Mouse (Mus musculus) adrenal gland, postnatal 25 days (tissue): ENCODE data around the gene AC140267.1. TPM values are rescaled to one million over a fixed set of nuclear protein-coding genes. Genes with fewer than 3 reads are reported as not detected.

Experiments
- DNase-seq: peaks from one replicate; pipeline ENCODE4 v3.0.0; 2021; ENCODE audit warnings: mixed read lengths
- long read RNA-seq: library from polyadenylated mRNA; stranded (forward); transcript quantifications from one replicate; pipeline ENCODE4 v2.0.0, GENCODE M21; 2021
- total RNA-seq: library from RNA; stranded (reverse); gene quantifications from 2 replicates; pipeline ENCODE4 v1.2.3, GENCODE M21; 2021

The AC140267.1 gene
- total RNA-seq = 16.0 TPM in 1 of 2 replicates, not detected in the other
- long read RNA-seq = 0 reads

DNA sequence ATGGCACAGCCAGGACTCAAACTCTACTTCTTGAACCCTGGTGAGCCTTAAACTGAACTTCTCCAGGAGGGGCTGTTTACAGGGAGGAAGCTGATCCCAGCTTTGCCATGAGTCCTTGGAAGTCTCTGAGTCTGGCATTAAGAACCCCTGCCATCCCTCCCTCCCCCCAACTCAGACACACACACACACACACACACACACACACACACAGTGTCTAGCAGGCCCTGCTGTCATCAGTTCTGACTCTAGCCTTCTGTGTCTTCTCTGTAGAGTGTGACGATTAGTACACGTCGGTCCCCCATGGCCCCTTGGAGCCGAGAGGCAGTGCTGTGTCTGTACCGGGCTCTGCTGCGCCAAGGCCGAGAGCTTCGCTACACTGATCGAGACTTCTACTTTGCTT, at the start of gene AC140267.1:
Gene AC140267.1 (plus strand): TSS at position 301 of the 400 bp plus-strand sequence.
- DNase-seq = no peak

DNA sequence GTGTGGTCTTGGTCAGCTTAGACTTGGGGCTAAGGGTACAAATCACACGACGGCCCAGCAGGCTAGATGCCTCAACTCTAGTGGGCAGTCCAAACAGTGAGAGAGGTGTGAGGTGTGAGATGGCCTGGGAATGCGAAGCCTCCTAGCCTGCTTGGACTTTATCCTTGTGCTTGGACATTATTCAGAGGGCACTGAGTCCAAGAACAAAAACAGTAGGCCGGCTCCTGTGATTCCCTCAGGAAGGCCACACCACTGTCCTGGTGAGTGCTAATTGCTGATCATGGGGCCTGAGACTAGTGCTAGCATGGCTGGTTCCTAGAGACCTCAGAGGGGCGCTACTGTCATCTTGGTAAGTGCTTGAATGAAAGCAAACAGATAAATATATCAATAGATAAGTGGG, 46.7 kb upstream of the AC140267.1 start:
- no peak for DNase-seq

DNA sequence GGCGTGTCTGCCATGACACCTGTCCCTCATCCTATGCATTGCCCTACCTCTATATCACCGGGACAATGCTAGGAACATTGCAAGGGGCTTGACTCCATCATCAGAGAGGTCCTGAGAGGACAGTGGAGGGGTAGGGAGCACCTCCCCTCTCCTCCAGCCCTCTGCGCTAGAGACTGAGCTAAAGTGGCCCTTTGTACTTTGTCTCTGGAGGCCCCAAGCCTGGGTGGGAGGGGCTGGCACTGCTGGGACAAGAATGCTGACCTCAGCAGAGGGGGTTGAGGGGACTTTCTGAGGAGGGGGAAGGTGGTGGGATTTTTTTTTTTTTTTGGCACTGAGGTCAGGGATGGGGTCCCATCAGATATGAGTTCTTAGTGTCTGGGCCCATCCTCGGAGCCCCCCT, 45.6 kb upstream of the AC140267.1 start:
- no peak for DNase-seq

DNA sequence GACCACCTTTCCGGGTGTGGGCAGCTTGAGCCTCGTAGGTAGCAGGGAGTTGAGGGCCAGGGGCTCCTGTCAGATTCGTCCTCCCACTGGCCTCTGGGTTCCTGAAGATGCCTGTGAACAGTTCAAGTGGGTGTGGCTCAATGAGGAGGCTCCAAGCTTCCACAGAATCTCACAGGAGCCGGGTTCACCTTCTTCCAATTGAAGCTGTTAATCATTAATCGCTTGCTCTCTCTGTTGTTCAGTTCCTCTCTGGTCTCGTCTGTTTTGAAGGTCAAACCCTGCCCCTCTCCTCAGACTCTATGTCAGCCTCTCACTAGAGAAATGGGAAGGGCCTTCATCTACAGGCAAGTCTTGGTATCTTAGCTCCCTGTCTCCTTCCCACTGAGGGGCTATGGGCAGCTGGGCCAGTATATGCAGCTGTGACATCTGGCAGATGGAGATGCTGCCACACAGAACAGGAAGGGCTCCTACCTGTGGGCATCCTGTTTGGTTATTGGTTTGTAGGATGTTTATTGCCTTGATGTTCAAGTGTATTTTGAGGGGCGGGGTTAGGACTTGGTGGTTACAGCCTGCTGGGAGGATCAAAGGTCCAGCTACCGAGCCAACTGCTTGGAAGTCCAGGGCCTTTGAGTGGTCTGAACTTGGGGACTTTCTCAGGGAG, 43.9 kb upstream of the AC140267.1 start:
- DNase-seq = no peak

DNA sequence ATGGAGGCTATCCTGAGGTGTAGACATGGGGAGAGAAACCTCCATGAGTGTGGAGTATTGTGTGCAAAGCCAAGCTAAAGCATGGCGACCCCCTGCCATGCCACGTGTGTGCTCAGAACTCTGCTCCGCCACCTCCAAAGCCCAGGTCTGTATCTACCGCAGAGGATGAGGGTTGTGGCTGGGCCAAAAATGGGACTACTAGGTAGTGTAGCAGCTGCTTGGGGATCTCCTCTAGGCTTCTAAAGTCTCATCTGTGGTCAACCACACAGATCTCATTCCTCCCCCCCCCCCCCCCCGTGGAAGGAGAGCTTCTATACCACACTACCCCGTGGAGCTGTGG, 43.4 kb upstream of the AC140267.1 start:
- no peak for DNase-seq

DNA sequence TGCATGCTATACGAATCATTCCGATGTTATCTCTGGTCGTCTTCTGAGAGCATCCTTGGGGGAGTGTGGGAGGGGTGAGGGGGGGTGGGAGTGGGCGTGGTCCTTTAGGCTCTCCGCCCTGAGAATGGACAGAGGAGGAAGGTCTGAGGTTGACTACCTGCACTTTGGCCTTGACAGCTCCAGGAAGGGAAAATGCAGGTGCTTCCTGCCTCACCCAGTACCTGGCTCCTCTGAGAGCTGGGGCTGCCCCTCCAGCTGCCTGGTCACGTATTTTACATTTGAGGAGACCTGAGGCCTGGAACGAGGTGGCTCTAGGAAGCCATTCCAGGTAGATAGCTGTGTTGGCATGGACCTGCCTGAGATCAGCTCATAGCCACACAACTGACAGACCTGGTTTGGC, 42.8 kb upstream of the AC140267.1 start:
- DNase-seq = no peak

DNA sequence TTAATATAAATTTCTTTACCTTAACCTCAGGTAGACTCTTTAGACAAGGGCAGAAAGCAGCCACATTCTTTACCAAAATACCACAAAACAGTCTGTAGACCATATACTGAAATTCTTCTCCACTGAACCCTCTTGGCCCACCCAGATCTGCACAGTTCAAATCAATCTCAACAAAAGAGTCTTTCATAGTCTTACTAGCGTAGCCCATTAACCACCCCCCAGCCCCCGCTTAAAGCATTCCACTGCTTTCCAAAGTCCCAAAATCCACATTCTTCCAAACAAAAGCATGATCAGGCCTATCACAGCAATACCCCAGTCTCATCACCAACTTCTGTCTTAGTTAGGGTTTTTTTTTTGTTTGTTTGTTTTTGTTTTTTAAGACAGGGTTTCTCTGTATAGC, 36.1 kb upstream of the AC140267.1 start:
- no peak for DNase-seq

DNA sequence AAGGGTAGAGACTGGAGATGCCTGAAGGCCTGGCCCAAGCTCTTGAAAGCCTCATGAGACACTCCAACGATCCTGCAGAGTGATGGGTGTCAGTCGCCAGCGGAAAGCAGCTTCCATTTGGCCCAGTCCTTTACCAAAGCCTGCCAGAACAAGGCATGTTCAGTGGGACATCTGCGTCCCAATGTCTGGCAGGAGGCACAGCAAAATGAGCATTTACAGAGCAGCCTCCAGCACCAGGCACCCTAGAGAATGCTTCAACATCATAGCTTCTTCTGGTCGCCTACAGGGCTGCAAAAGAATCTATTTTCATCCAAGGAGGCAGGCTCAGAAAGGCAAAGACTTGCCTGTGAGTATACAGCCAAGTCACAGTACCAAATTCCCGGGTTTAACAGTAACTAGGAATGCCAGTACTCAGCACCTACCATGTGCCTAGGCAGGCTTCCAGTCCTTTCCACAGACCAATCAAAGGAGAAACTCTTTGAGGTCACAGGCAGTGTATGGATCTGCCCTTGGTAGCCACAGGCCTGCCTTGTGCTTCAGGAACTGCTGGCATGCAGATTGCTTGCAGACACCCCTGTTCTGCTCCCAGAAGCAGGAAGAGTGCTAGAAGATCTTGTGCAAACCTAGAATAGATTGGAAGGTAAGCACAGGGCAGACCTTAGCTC, 33.4 kb upstream of the AC140267.1 start:
- DNase-seq = no peak

DNA sequence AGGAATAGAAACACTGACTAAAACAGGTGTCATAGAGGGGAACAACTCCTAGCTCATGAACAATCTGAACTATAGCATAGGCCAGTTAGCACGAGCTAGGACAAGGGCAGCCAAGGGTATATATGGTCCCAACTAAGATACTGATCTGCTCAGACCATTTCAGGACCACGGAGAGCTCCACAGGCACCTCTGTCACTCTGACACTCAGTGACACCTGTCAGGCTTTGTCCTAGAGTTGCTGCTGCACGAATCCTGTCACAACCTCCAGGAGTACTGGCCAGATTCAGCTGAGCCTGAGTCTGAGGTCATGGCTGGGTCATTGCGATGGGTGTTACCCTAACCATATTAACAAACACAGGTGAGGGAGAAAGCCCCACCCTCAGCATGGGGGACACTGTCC, 32.2 kb upstream of the AC140267.1 start:
- DNase-seq = peak; percentile 16

DNA sequence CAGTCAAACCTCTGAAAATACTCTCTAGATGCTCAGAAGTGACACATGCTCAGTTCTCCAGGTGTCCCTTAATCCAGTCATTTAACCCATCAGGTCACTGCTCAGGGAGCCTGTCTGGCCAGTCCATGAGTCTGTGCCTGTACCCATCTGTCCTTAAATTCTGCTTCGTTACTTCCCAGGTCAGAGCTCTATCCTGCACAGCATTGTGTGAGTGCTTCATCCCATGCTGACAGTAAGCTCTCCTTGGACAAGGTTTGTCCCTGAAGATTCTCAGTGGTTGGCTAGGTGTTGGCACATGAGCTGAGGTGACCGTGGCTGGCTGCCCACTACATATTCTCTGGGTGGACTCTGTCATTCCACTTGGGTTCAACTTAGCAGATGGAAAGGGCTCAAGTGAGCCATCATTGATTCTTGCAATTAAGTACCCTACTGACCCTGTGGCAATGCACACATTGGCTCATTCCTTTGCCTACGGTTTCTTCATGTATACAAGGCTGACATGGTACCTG, 29.5 kb upstream of the AC140267.1 start:
- no peak for DNase-seq

DNA sequence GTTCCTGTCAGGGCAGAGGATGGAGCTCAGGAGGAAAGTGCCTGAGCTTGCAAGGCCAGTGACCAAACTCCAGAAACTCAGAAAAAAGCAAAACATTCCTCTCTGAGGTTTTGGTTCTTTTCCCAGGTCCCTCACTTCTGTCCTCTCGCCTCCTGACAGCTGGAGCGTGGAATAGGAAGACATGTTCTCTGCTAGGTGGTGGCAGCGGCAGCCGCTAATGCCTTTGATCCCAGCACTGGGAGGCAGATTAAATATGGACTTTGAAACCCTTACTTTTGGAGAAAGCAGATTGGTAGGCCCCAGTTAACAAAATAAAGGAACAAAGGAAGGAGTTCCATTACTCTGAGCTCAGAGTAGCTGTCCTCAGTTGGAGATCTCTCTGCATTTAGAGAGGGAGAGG, 27.2 kb upstream of the AC140267.1 start:
- DNase-seq = no peak

DNA sequence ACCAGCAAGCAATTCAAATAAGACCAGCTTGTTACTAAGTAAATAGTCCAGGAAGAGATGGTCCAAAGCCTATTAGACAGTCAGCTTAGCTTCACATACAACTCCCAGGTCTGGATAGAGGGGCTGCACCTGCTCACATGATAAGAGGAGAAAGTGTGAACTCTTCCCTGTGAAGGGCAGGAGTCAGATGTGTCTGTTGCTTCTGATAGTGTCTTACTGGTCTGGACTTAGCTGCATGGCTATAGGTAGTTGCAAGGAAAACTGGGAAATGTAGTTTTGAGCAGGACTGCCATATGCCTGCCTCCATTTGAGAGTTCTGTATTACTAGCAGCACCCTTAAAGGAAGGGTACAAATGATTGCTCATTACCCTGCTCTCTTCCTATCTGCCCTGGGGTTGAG, 21.9 kb upstream of the AC140267.1 start:
- DNase-seq = no peak

DNA sequence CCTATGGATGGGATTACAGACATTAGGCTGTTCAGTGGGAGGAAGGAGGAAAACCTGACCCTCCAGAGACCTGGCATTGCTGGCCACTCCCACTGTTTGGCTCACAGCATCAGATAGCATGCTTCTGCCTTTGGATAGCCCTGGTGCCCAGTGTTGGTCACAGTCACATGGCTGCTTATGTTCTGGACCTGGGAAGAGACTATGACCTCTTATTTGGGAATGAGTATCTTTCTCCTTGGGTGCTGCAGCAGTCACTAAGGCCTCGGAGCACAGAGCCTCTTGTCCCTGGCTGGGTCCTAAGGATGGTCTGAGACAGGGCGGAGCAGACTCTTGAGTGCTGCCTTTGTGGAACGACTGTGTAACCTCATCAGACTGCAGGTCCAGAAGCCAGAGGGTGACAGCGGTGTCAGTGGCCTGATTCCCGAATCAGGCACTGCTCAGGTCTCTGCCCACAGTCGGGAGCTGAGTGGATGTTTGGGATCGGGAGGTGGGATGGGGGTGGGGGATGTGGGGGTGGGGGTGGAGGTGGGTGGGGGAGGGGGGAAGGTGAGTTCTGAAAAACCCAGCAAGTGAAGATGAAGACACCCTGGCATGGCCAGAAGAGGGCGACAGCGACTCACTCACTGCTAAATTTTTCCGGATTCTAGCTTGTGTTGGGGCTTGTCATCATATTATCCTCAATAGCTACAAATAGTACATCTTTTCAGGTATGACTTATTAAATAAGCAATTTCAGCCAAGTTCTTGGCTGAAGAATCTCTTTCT, 19.7 kb upstream of the AC140267.1 start:
- peak; percentile 43 for DNase-seq

DNA sequence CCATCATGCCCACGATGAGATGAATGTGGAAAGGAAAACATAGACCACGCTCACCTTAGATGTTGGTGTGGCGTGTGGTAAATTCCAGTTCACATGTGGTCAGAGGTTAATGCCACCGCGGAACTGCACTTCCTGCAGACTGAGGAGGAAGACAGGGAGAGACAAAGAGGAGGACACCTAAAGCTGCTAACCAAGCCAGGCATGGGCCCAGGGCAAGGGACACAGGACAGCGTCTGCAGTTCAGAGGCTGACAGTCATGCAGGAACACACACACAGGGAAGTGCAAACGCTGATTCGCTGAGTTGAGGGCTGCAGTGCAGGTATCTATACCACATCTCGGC, 19.2 kb upstream of the AC140267.1 start:
- no peak for DNase-seq

DNA sequence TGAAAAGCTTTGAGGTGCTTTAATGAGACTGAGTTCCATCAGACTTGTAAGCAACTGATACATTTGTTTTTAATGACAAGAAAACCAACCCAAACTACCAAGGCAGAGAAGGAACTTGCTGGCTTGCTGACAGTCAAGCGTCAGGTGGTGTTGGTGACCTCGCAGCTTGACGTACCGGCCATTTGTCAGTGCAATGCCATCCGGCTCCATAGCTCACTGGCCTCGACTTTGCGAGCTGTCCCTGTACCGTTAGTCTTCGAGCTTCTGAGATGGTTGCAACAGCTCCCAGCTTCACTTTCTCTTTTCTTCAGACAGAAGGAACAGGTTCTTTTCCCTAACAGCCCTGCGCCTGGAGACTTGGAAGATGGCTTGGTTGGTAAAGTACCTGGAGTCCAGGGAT, 18.2 kb upstream of the AC140267.1 start:
- no peak for DNase-seq

DNA sequence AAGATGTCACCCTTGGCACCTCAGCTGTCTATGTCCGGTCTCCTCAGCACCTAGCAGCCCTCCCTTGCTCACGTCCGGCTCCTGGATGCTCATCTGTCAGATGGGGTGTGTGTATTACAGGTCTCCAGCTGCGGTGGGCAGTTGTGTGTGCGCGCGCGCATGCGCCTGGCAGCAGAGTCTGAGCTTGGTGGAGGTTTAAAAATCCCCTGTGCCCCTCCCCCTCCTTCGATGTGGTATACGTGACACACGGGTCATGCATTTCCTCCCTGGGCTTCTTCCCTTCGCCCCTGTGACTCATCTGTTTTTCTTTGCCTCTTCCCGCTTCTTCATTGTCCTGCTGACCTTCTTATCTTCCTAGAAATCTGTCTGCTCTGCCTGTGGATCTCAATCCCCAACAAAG, 16.4 kb upstream of the AC140267.1 start:
- no peak for DNase-seq

DNA sequence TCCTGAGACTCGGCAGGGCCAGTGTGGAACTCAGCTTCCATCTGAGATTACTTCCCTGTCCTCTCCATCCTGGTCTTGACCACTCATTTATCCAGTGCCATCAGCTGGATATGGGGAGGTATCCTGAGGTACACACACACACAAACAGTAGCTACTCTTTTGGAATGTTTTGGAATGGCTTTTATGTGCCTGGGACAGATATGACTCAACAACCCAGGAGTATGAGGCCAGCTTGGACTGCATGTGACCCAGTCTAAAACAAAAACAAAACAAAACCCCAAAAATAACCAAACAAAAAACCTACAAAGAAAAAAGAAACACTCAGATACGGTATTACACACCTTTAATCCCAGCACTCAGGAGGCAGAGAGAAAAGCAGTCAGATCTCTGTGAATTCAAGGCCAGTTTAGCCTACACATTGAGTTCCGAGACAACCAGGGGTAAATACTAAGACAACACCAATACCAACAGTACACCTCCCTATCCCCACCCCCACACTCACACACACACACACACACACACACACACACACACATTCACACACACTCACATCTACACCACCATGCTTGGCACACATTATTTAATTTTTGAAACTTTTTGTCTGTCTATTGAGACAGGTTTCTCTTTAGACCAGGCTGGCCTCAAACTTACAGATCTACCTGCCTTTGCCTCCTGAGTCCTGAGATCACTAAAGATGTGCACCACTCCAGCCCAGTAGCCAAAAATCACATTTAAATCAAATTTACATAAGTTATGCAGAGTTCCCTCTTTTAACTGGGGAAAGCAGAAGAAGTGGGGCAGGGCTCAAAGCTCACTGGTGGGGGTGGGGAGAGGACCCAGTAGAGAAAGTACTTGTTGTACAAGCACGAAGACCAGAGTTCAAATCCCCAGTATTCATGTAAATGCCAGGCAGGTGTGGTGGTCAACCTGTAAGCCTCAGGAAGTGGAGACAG, 15.7 kb upstream of the AC140267.1 start:
- DNase-seq = no peak

DNA sequence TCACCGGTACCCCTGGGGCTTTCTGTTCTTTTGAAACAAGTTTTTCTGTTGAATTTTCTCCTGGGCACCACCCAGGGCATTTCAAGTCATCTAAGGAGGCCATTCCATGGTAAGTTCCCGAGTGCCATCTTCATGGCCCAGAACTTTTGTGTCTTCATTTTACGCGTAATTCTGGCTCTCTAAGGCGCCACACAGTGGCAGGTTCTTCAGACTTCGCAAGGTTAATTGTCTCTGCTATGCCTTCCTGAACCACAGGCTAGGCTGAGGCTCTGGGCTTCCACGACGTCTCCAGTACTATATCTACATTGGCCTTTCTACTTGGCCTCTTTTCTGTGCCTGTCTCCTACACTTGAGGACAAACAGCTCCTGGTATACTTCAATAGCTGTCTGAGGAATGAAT, 14.6 kb upstream of the AC140267.1 start:
- DNase-seq = no peak

DNA sequence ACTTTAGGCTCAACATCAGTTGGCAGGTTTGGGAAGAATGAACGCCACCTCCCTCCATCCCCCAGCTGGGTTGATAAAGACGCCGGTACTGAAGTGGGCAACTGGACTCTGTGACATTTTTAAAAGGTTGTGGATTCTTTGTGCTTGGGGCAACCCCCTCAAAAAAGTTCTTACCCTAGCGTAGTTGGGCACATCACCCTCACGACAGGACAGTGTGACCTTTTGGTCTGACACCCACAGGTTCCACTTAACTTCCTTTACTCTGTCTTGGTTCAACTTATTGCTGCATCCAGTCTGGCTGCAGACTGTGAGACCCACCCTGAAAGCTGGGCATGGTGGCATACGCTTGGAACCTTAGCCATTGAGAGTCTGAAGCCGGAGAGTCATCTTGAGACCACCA, 11.9 kb upstream of the AC140267.1 start:
- no peak for DNase-seq

DNA sequence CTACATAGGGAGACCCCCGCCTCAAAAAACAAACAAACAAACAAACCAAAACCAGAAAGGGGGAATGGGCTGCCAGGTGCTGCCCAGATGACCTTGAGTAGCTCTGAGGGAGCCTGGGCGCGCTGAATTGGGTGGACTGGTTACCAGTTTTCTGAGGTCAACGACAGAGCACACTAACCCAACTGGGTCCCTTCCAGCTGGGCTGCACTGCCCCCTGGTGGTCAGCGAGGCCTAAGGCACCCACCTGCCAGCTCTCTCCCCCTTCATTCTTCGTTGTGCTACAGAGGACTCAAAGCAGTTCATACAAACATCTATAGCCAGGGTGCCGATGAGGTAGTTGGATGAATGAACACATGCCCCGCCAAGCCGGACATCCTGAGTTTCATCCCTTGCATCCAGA, 10.4 kb upstream of the AC140267.1 start:
- DNase-seq = peak; percentile 90

DNA sequence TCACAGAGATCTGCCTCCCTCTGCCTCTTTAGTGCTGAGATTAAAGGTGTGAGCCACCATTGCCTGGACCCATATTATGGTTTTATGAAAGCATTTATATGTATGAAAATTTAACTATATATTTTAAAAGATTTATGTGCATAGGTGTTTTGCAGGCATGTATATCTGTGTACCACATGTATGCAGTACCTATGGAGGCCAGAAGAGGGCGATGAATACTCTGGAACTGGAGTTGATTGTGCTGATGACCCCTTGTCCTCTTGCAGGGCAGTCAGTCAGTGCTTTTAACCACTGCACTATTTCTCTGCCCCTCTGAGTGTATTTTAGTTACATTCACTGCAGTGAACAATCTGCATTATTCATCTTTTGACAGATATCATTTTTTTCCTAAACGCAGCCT, 9.8 kb upstream of the AC140267.1 start:
- DNase-seq = peak; percentile 51

DNA sequence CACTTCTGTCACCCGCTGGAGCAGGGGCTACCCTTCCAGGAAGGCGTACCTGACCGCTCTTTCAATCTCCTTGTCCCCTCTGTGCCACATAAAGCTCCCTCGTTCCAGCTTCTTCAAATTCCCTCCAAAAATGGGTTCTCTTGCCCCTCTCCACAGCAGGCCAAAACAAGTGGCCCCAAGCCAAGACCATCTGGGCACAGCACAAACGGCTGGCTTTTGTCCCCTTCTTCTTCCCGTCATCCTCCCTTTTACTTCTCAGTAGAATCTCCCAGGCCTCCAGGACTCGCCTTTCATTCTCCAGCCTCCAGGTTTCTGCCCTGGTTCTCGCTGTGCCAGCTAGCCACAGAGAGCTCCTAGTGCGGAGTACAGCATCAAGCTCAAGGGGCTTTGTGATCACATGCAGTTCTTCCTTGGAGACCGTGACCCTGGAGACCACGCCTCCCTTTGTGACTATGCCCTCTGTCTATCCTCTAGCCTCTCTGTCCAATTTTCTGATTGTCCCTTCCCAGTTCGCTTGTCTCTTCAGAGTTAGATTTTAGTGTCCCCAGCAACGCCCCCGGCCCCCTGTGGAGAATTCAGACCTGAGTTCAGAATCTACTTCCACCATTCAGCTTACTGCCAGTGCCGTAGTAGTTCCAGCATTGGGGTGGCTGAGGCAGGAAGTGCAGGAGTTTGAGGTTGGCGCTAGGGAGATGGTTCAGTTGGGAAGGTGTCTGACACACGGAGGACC, 7.4 kb upstream of the AC140267.1 start:
- DNase-seq = no peak
